In the genomic region with DNA sequence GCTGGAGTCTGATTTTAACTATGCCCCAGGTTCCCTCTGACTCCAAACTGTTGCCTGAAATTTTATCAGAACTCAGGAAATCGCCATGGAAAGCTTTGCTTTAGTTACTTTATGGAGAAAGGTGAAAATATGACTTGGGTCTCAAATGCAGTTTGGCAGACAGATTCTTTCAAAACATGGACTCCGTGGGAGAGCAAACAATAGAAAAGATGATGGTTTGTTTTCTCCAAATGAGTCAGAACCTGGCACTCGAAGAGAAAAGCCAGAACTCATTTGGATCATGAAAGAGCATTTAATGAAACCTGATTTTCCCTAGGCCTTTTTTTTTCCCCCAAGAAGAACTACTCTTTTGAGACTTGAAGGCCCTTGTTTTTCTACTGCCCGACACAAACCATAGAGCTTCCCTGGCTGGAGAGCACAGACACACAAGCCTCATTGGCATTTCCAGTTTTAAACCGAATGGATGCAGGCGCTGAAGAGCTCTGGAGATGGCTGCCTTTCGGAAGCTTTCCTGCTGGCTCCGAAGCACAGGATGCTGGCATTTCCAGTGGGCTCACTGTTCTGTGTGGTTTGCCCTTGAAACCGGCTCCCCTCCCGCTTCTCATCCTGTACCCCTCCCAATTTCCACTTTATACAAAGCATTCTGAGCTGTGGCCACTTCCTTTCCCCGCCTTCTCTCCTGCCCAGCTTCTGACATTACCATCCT, we compare ENCODE assay signal across 7 mouse cellular contexts. TPM values are rescaled to one million over a fixed set of nuclear protein-coding genes. Genes with fewer than 3 reads are reported as not detected.
DNase-seq lines count a peak whose midpoint lies in the region; ATAC-seq lines count a peak whose summit lies in the region.

No protein-coding gene starts in this region.

- ATAC-seq in activated CD4-positive, CD25-positive, alpha-beta regulatory T cell, adult 4 months = peak; percentile 26
- no peak for ATAC-seq in forebrain, embryonic 15.5 days (replicated peaks)

- H3K9me3 ChIP-seq in forebrain, embryonic 15.5 days = no peaks in the 10 kb centered on the region

- WGBS in forebrain, embryonic 15.5 days = 56% methylated on average over 11 of the region's 11 CpGs

- H3K4me1 ChIP-seq in forebrain, embryonic 15.5 days = peaks cover 10% of the 10 kb centered on the region

- no peaks in the 10 kb centered on the region for H3K27me3 ChIP-seq in forebrain, embryonic 15.5 days

- H3K4me2 ChIP-seq in forebrain, embryonic 15.5 days (replicated peaks) = no peak overlapping the region

- DNase-seq in kidney, postnatal 25 days = peak; percentile 26 to 42
- no peak for DNase-seq in kidney, adult 18-20 months
- peak; percentile 30 to 39 for DNase-seq in lung, adult 18-20 months
- DNase-seq in urinary bladder, adult 2 months (ENCODE audit: low spot score) = no peak
- DNase-seq in right cerebral cortex, postnatal 36 days (ENCODE audit: low spot score in 2 of 2) = no peak

- no peak overlapping the region for H3K4me3 ChIP-seq in forebrain, embryonic 15.5 days

- peak overlapping the region; percentile 18; the same call in 1 of the 2 replicates for H3K27ac ChIP-seq in forebrain, embryonic 15.5 days (replicated peaks)

- no peak overlapping the region for H3K9ac ChIP-seq in forebrain, embryonic 15.5 days (replicated peaks)

- H3K36me3 ChIP-seq in forebrain, embryonic 15.5 days = no peaks in the 10 kb centered on the region

RNA-seq across cellular contexts. Expression of a gene that starts 14.0 kb away (rescaled TPM):
- polyA plus RNA-seq in activated CD4-positive, CD25-positive, alpha-beta regulatory T cell, adult 4 months (2017; shearing (Covaris generic)) = 10 to 100 TPM; 11.2 to 20.6 TPM
- 0.47 TPM in 1 of 2 replicates, not detected in the other for polyA plus RNA-seq in forebrain, embryonic 15.5 days (2015; fragmentation: Nextera tagmentation; extraction: Ambion mirVana)
- 3.0 and 5.8 TPM in 2 replicates for polyA plus RNA-seq in urinary bladder, adult 2 months (2012; rRNA removed)

Comparison
In these comparisons a context has a peak if more than half of its experiments do, and no peak if none do; other contexts are left out.
1. DNase-seq: peak in kidney, postnatal 25 days (2 of 2) and lung, adult 18-20 months (2 of 2); none in kidney, adult 18-20 months (single experiment), urinary bladder, adult 2 months (single experiment) and right cerebral cortex, postnatal 36 days (0 of 2).